Mouse (Mus musculus) myocyte (in vitro differentiated cells): Measurements from ENCODE around the gene Methig1. TPM values are rescaled to one million over a fixed set of nuclear protein-coding genes. Genes with fewer than 3 reads are reported as not detected.
"Not testable (repeated sequence)": the region's sequence is repeated elsewhere in the genome, so short reads cannot be mapped to it uniquely, and the experiment has no call there.

Experiments used
- H3K27me3 ChIP-seq: one replicate; pipeline ENCODE4 v1.6.1; 2011; ENCODE audit not compliant: control insufficient read depth, insufficient read depth, insufficient read length
- H3K36me3 ChIP-seq: one replicate; pipeline ENCODE4 v1.6.1; 2011; ENCODE audit not compliant: control insufficient read depth, insufficient read depth
- H3K4me2 ChIP-seq: one replicate; pipeline ENCODE4 v1.6.1; 2011; ENCODE audit warnings: low read depth, control low read depth
- H3K4me3 ChIP-seq: one replicate; pipeline ENCODE4 v1.5.1; 2011; ENCODE audit warnings: mild to moderate bottlenecking, control low read depth, moderate library complexity
- H3K79me2 ChIP-seq: one replicate; pipeline ENCODE4 v1.6.1; 2011; ENCODE audit not compliant: control insufficient read depth, insufficient read depth
- H3ac ChIP-seq: one replicate; pipeline ENCODE4 v1.6.1; 2011; ENCODE audit not compliant: control insufficient read depth, insufficient read length
- CEBPB ChIP-seq: IDR thresholded peaks from 2 replicates; pipeline ENCODE4 v1.6.1; 2011; ENCODE audit warnings: mild to moderate bottlenecking, moderate library complexity; ENCODE audit not compliant: poor library complexity, insufficient read depth, severe bottlenecking
- E2F4 ChIP-seq: IDR thresholded peaks from one replicate; pipeline ENCODE4 v1.6.1; 2011; ENCODE audit warnings: mild to moderate bottlenecking, control low read depth, moderate library complexity; ENCODE audit not compliant: insufficient read depth
- MAX ChIP-seq: IDR thresholded peaks from one replicate; pipeline ENCODE4 v1.6.1; 2011; ENCODE audit warnings: low read depth, mild to moderate bottlenecking, control low read depth
- MYOD1 ChIP-seq, 3 experiments: IDR thresholded peaks; one replicate each; pipeline ENCODE4 v1.6.1; 2011; ENCODE audit warnings: control low read depth in 2 of 3, low read depth in 2 of 3, mild to moderate bottlenecking in 2 of 3, moderate library complexity in 1 of 3; ENCODE audit not compliant: insufficient read length in 2 of 3, control insufficient read depth in 1 of 3
- MYOG ChIP-seq, 3 experiments: IDR thresholded peaks; one replicate each; pipeline ENCODE4 v1.6.1; 2011; ENCODE audit warnings: control low read depth in 2 of 3, low read depth in 2 of 3, mild to moderate bottlenecking in 2 of 3; ENCODE audit not compliant: insufficient read length in 2 of 3, control insufficient read depth in 1 of 3, insufficient read depth in 1 of 3
- POLR2A ChIP-seq: IDR thresholded peaks from one replicate; pipeline ENCODE4 v1.6.1; 2011; ENCODE audit warnings: low read depth, mild to moderate bottlenecking, control low read depth, moderate library complexity; ENCODE audit not compliant: insufficient read length
- POLR2AphosphoS2 ChIP-seq: IDR thresholded peaks from one replicate; pipeline ENCODE4 v1.6.1; 2011; ENCODE audit warnings: low read depth, control low read depth; ENCODE audit not compliant: insufficient read length
- REST ChIP-seq: IDR thresholded peaks from one replicate; pipeline ENCODE4 v1.6.1; 2011; ENCODE audit warnings: mild to moderate bottlenecking, control low read depth, moderate library complexity; ENCODE audit not compliant: insufficient read depth, insufficient read length
- SRF ChIP-seq: IDR thresholded peaks from one replicate; pipeline ENCODE4 v1.6.1; 2011; ENCODE audit warnings: low read depth; ENCODE audit not compliant: control insufficient read depth, insufficient read length
- TCF12 ChIP-seq: IDR thresholded peaks from one replicate; pipeline ENCODE4 v1.6.1; 2011; ENCODE audit warnings: mild to moderate bottlenecking, control low read depth; ENCODE audit not compliant: poor library complexity, insufficient read depth, severe bottlenecking
- TCF3 ChIP-seq: IDR thresholded peaks from one replicate; pipeline ENCODE4 v1.6.1; 2011; ENCODE audit warnings: low read depth, control low read depth; ENCODE audit not compliant: insufficient read length
- USF1 ChIP-seq: IDR thresholded peaks from one replicate; pipeline ENCODE4 v1.6.1; 2011; ENCODE audit warnings: low read depth, mild to moderate bottlenecking, control low read depth, moderate library complexity
- polyA plus RNA-seq: library from polyadenylated mRNA; unstranded; fragments of >200 nt; fragmentation: generic; extraction: Trizol; gene quantifications from one replicate; pipeline ENCODE4 v1.2.1, GENCODE M21; 2012; ENCODE audit warnings: missing spikeins

Gene Methig1
- polyA plus RNA-seq, 1 experiment: not detected

- Histone ChIP-seq H3K4me2 (no peak within 1 kb of the TSS), H3K27me3 (peaks cover 5% of the 10 kb centered on the region), H3K4me3 (no peak within 1 kb of the TSS), H3ac (no peak within 1 kb of the TSS), H3K79me2 (no peaks in the 10 kb centered on the region), H3K36me3 (no peaks in the 10 kb centered on the region)
- TF ChIP-seq USF1 (no peak), MAX (no peak), MYOG (IDR thresholded peaks at IDR 0.05; ENCODE audit: control insufficient read depth in 1 of 3, insufficient read depth in 1 of 3, insufficient read length in 2 of 3, low read depth in 2 of 3) (no peak), E2F4 (no peak), SRF (no peak), TCF12 (no peak), POLR2AphosphoS2 (no peak), MYOD1 (IDR thresholded peaks at IDR 0.05; ENCODE audit: control insufficient read depth in 1 of 3, insufficient read length in 2 of 3, low read depth in 2 of 3) (no peak), POLR2A (no peak), CEBPB (no peak), REST (no peak), TCF3 (no peak)
Observed at GRCm38 (mm10) chr15:100334629-100335028, 18.3 kb upstream of the Methig1 start, which contains the start of gene Mettl7a3. TSS of gene Mettl7a3 (plus strand) at chr15:100334929.

DNA sequence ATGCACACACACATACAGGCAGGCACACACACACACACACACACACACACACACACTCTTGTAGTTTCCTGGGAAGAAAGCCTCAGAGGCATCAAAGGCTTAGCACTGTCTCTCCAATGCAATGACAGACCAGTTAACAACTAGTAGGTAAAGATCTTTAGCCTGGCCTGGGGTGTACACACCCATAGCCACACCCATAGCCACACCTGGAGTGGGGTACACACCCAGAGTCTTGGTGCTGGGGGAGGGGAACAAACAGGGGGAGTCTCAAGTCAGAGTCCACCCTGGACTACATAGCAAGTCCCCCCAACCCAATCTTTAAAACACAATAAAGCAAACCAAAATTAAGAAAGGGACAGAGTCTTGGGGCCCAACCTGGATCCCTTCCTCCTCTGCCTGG is 15.6 kb upstream of the Methig1 start:
- not testable (repeated sequence) for H3K4me2 ChIP-seq, H3K4me3 ChIP-seq

DNA sequence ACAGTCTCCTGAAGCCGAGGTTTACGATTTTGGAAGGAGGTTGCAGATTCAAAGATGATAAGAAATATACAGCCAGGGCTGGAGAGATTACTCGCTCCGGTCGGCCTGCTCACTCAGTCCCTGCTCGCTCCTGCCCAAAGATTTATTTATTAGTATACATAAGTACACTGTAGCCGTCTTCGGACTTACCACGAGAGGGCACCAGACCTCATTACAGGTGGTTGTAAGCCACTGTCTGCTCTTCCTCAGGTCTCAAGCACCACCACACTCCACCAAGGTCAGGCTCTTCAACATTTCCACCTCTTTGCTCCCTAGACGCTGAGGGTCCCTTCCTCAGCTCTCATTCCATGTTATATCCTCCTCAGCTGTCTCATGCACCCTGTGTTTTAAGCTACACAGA is 15.1 kb upstream of the Methig1 start:
- not testable (repeated sequence) for H3K4me2 ChIP-seq, H3K27me3 ChIP-seq, H3K79me2 ChIP-seq, H3ac ChIP-seq, H3K36me3 ChIP-seq, H3K4me3 ChIP-seq

More for the DNA sequence above, 15.6 kb upstream of the Methig1 start:
- not testable (repeated sequence) for H3ac ChIP-seq, H3K36me3 ChIP-seq, H3K27me3 ChIP-seq, H3K79me2 ChIP-seq

DNA sequence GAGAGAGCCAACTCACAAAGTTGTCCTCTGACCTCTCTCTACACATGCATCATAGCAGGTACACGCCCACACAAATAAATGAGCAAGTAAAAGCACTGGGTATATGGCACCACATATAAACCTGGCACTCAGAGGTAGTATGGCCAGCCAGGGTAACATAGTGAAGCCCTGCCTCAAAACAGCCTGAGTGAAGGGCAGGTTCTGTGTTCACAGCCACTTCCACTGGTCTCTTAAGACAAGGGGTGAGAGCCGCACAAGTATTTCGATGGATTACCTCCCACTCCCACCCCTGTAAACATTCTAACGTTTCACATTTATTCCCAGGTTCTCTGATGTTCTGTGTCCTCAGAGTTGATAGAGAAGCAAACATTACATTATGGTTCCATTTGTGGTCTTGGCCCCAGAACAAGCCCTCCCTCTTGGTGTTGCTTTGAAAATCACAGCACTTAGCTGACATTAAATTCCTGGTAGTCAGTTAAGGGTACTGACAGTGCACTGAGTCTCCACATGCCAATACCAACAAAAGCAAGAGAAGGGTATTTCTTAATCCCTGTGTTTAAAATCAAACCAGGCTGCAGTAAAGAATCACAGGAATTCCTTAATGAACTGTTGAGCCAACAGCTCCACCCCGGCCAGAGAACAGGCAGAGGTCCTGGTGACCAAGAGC is 11.5 kb upstream of the Methig1 start:
- not testable (repeated sequence) for H3K79me2 ChIP-seq, H3K27me3 ChIP-seq, H3K4me2 ChIP-seq, H3K4me3 ChIP-seq, H3K36me3 ChIP-seq, H3ac ChIP-seq

DNA sequence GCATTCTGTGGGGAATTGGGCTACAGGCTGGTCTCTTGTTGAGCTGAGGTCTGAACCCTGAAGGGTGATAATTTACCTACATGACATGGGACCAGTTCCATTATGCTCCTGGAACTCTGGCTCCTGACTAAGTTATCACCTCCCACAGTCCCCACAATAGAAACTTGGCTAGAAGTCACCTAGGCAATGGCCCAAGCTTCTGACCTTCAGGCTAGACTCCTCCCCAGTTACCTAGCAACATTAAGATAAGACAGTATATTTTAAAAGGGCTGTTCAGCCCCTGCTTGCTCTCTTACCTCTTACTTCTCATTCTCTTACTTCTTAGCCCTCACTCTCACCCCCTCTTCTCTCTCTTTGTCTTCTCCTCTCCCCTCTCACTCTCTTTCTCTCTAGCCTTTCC is 7.5 kb upstream of the Methig1 start:
- TF ChIP-seq REST (no peak), E2F4 (no peak), MYOD1 (IDR thresholded peaks at IDR 0.05; ENCODE audit: control insufficient read depth in 1 of 3, insufficient read length in 2 of 3, low read depth in 2 of 3) (no peak)
- Histone ChIP-seq H3K79me2 (no peaks in the 10 kb centered on the region), H3ac (no peak overlapping the region), H3K4me3 (no peak overlapping the region), H3K36me3 (no peaks in the 10 kb centered on the region), H3K27me3 (peaks cover 4% of the 10 kb centered on the region), H3K4me2 (no peak overlapping the region)

DNA sequence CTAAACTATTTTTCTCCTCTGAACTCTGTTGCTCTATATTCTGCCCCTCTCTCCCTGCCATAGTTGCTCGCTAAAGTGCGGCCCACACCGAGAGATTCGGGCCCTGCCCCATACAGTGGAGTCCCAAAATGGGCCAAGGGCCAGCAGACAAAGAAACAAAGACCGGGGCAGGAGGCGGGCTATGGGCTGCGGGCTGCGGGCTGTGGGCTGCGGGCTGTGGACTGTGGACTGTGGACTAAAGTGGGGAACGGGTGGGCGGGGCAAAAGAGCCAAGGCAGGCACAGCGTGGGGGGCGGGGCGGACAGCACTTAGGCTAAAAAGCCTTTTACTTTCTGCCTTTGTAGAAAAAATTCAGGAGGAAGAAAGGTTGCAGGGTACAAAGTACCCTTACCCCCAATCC is 6.2 kb upstream of the Methig1 start:
- Histone ChIP-seq H3K4me2 (no peak overlapping the region), H3K4me3 (no peak overlapping the region), H3ac (no peak overlapping the region), H3K79me2 (no peaks in the 10 kb centered on the region), H3K36me3 (no peaks in the 10 kb centered on the region), H3K27me3 (peaks cover 4% of the 10 kb centered on the region)
- TF ChIP-seq REST: no peak

GRCm38 (mm10) chr15:100349496-100349895 is 3.5 kb upstream of the Methig1 start:
- no peak overlapping the region for H3K4me2 ChIP-seq
- no peaks in the 10 kb centered on the region for H3K79me2 ChIP-seq
- H3K36me3 ChIP-seq: no peaks in the 10 kb centered on the region
- peaks cover 7% of the 10 kb centered on the region for H3K27me3 ChIP-seq
- no peak for TF ChIP-seq TCF3
- no peak for TF ChIP-seq MAX
- no peak for TF ChIP-seq MYOG (IDR thresholded peaks at IDR 0.05; ENCODE audit: control insufficient read depth in 1 of 3, insufficient read depth in 1 of 3, insufficient read length in 2 of 3, low read depth in 2 of 3)
- TF ChIP-seq USF1: no peak
- no peak for TF ChIP-seq MYOD1 (IDR thresholded peaks at IDR 0.05; ENCODE audit: control insufficient read depth in 1 of 3, insufficient read length in 2 of 3, low read depth in 2 of 3)
- no peak for TF ChIP-seq TCF12
- no peak for TF ChIP-seq SRF
- no peak for TF ChIP-seq REST
- TF ChIP-seq E2F4: no peak
- TF ChIP-seq POLR2A: no peak
- TF ChIP-seq POLR2AphosphoS2: no peak
- no peak for TF ChIP-seq CEBPB
- no peak overlapping the region for H3ac ChIP-seq
- H3K4me3 ChIP-seq: no peak overlapping the region
